Mouse (Mus musculus): ENCODE data around the gene Cuedc1. TPM values are rescaled to one million over a fixed set of nuclear protein-coding genes. Genes with fewer than 3 reads are reported as not detected.

Gene Cuedc1
- total RNA-seq, 2 experiments from 2014 or later = 23.9 to 31.7 TPM

DNA sequence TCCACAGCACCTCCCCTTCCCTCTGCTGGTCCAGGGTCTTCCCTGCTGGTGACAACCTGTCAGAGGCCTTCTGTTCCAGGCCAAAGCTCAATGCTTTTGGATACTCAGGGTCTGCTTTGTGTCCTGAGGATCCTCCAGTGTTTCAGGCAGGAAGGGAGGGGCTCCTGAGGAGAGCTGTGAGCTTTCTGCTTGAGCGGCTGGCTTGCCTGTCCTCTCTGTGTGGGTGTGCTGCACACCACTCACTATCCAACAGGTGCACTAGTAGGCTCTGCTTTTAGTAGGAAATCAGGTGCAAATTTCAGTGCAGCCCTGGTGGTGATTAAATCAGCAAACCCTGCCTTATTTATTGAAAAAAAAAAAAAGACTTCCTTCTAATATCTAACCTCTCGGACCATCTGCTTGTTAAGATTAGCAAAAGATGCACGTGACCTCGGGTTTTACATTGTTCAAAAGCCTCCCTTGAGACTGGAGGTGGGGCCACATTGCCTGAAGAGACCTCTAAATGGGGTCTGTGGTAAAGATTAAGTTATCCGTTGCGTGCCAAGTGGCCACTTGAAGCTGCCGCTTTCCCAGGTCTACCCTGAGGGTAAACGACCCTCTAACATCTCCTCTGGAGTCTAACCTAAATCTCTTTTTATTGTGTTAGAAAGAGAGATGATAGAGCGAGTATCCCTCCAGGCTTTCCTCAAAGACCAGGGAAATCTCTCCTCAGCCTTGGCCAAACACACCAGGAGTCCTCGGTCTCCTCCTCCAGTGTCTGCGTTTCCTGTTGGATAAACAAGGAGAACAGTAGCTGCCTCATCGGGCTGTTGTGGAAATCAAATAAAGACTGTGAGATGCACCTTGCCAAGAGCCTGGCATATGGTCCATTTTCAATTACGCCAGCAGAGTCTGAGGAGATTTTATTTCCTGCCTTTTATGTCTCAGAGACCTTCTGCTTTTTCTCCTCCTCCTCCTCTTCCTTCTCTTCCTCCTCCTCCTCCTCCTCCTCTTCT, 42.5 kb downstream of the Cuedc1 start:
- intact Hi-C loops (cut with DNase I) = no loop called here
- no peak for DNase-seq (ENCODE audit: low spot score in 2 of 2)

DNA sequence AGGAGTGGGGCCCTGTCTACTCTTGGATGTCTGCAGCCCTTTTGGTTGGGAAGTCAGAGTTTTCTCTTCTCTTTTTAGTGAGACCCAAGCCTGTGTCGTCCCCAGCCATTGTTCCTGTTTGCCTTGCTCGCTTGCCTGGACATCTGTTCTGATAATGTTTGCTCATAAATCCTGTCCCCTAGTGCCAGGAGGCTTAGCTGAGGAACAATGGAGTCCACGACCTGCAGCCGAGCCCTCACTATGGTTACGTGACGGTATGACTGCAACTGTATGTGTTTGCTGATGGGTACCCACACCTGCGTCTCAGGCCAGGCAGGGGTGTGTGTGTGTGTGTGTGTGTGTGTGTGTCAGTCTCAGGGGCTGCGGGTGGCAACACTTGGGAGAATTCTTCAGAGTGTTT, 44.5 kb downstream of the Cuedc1 start:
- intact Hi-C loops (cut with DNase I) = no loop called here
- no peak for DNase-seq (ENCODE audit: low spot score in 2 of 2)

DNA sequence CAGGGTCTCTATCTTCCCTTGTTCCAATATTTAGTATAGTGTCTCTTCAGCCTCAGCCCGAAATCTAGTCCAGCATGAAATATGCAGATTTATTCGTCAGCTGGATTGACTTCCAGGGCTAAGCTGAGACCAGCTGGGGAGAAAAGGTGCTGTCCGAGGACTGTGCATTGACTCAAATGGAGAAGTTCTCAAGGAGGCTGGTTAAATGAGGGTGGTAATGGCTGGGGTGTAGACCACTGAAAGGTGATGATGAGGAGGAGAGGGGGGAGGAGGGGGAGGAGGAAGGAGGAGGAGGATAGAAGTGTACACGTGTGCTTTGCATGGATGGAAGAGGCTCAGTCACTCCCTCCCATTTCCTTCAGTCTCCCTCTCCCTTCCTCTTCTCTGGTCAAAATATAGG, 46.2 kb downstream of the Cuedc1 start:
- DNase-seq (ENCODE audit: low spot score in 2 of 2) = no peak
- intact Hi-C loops (cut with DNase I) = no loop called here

DNA sequence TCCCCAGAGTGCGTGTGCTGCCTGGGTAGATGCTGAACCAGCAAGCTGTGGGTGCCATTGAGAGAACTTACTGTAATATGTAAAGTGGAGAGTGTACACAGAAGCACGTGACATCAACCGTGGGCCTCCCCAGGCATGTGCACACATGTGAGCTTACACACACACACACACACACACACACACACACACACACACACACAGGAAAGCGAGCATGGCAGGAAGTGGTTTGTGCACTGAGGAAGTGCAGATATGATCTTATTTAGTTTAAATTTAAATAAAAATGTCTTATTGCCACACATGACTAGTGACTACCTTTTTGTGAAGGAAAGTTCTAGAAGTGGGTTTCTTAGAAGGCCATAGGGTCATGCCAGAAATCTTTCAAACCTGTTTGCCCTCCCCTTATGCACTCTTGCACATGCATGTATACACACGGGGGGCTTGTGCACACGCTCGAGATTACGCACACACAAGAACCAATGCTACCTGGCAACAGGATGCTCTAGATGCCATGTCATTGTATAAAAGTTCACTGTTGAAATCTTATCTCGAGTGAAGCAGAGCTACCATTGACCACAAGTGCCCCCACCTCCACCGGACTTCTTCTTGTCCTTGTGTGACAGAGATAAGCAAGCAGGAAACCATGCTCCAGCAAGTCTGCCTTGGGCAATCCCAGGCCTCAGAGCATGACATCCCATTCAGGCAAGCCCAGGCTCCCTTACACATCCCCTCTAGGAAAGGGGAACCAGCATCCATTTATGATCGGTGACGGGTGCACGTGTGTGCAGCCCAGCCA, 47.6 kb downstream of the Cuedc1 start:
- intact Hi-C loops (cut with DNase I) = no loop called here

DNA sequence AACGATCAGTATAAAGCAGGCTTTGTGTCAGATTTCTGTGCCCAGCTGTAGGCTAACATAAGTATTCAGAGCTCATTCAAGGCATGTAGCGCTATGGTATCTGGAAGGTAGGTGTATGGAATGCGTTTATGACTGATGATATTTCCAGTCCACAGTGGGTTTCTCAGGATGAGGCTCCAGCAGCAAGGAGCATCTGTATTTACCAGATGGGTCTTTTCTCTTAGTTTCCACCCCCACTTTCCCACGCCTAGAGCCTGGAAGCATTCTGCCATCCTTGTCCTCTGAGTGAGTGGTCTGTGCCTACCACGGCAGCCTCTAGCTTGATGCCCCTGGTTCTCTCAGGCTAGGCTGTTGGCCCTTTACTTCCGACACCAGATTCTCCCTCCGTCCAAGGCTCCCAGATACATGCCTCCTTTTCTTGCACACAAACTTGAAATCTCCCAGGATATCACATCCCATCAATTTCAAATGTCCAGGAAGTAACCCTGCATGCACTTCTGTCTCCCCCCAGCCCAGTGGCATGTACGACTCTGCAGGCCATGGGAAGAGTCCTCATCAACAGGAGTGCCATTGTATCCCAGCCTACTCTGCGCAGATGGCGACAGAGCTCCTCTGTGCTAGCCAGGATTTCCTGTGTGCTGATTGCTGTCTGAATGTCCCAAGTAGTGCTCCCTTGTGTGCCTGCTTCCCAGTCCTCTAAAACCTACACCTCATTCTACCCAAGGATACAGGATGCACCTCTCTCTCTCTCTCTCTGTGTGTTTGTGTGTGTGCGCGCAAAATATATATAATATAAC, 48.6 kb downstream of the Cuedc1 start:
- DNase-seq (ENCODE audit: low spot score in 2 of 2) = peak in 1 of 2 experiments; percentile 29
- intact Hi-C loops (cut with DNase I) = no loop called here

More for the DNA sequence above, 47.6 kb downstream of the Cuedc1 start:
- DNase-seq (ENCODE audit: low spot score in 2 of 2) = no peak

DNA sequence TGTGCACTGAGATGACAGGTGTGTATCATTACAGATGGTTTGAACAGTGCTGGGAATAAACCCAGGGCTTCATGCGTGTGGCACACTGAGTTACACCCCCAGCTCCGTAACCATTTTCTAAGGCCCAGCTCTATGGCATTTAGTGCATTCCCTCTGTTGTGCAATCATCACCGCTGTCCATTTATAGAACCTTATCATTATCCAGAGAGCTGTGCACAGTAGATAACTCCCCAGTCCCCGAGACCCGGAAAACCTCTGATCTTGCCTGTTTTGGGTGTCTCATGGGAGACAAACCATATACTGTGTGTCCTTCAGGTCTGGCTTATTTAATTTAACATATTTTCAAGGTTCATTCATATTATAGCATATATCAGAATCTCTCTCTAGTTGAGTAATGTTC, 49.5 kb downstream of the Cuedc1 start:
- intact Hi-C loops (cut with DNase I) = no loop called here
- no peak for DNase-seq (ENCODE audit: low spot score in 2 of 2)

DNA sequence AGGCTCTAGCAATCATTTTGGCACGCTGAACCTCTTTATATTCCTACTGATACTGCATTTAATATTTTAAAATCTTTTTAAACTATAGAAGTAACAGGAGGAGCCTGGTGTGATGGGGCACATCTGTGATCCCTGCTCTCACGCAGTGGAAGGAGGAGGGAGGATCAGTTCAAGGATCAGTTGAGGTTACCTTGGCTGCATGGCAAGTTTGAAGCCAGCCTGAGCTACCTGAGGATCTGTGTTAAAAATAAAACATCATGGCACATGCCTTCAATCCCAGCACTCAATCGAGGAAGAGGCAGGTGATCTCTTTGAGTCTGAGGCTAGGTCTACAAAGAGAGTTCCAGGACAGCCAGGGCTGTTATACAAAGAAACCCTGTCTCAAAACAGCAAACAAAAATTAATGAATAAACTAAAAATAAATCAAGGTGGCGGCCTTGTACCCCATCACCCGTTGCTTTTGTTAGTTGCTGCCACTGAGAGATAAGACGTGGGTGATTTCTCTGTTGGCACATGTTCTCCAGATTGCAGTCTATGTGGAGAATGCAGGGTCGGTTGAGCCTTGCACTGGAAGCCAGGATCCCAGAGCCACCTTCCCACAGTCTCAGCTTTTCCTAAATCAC, 50.3 kb downstream of the Cuedc1 start:
- intact Hi-C loops (cut with DNase I) = no loop called here
- DNase-seq (ENCODE audit: low spot score in 2 of 2) = no peak

DNA sequence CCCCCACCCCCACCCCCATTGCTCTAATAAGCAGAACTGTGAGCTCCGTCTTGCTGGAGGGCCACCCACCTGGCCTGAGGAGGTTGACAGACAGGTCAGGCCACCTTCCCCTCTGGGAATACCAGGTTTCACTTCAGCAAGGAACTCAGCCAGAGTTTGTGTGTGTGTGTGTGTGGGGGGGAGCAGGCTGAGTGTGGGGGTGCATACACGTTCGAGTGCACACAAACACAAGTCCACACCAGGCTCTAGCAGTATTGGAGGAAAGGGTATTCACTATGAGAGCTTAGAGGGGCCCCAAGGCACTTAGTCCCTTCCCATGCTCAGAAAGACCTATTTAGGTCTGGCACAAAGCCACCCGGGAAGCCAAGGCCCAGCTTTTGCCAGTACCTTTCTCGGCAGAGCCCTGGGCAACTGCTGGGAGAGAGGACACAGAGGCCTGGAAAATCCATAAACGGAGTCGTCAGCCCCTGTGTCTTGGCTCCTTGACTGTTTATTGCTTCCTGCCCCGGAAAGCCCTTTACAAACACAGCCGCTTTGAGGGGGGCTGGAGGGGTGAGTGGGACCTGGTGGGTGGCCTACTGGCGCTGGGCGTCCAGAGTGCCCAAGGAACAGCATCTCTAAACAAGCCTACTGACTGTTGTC, 50.9 kb downstream of the Cuedc1 start:
- intact Hi-C loops (cut with DNase I) = no loop called here
- peak in 1 of 2 experiments; percentile 20 for DNase-seq (ENCODE audit: low spot score in 2 of 2)

DNA sequence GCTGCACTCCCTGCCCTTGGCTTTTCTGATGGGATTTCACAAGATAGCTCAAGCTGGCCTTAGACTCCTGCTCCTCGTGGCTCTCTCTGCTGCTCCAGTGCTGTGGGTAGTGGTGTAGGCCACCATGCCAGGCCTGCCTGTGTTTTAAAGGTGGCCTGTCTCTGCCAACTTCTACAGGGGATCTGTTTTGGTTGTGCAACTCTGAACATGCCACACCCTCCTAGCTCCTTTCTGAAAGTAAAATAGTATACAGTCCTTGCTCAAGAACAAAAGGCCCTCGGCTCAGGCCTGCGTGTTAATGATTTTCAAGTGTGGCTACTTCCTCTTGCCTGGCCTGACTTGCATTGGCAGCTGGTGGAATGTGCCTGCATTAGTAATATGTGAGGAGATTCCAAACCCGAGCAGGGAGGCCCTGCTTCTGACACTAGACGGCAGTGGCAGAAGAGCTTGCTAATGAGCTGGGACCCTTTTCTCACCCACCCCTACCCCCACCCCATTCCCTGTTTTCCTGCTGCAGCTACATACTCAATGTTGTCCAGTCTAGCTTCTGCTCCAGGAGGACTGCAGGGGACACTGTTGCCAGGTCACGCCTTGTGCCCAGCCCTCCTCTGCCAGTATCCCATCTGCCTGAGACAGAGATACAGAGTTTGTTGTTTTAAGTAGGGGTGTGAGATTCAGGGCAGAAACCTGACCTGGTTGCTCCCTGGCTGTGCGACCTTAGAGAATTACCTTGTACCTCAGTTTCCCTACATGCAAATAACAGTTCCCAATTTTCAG, 53.7 kb downstream of the Cuedc1 start:
- intact Hi-C loops (cut with DNase I) = no loop called here
- DNase-seq (ENCODE audit: low spot score in 2 of 2) = no peak

DNA sequence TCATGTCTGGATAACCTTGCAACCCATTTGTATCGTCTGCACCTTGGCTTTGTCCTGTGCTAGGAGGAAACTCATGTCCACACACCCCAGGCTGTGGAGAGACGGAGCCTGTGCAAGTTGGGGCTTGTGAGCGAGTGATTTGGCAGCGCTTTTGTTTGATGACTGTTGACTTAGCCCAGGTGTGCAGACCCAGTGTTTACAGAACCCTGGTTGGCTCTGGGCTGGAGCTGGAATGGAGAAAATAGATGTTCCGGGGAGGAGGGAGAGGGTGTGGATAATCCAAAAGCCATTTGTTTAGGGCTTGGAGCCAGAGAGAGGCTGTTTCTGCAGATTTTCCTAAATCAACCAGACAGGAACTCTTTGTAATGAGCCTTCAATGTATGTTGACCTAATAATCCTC, 56.0 kb downstream of the Cuedc1 start:
- no peak for DNase-seq (ENCODE audit: low spot score in 2 of 2)
- intact Hi-C loops (cut with DNase I) = no loop called here

DNA sequence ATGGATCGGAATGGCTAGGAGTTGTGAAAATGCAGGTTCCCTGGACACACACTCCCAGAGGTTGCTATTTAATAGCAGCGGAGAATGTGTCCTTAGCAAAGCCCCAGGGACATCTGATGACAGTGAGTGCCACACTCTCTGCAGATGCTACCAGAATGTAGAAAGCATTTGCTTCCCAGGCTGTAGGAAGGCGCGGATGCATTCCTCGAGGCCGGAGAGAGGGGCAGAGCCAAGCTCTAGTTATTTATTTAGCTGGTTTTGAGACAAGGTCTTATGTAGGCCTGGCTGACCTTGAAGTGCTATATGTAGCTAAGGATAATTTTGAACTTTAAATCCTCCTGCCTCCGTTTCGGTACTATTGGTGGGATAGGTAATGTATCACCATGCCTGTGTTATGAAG, 56.6 kb downstream of the Cuedc1 start:
- DNase-seq (ENCODE audit: low spot score in 2 of 2) = no peak
- intact Hi-C loops (cut with DNase I) = no loop called here

DNA sequence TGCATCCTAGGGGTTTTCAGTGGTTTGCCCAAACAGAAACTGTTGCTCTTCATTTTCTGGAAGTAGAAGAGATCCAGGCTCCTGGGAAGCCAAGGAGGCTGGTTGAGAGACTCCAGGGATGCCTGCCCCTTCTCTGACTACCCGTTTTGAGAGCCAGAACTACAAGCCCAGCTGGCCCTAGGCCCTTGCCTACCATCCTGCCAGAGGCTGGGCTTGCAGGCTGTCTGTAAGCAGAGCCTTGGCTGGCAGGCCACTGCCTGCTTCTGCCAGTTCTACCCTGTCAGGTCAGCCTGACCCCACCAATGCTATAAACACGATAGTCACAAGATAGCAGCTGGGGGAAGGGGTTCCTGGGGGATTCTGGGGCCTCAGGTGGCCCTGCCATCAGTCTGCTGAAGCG, 57.6 kb downstream of the Cuedc1 start:
- intact Hi-C loops (cut with DNase I) = no loop called here
- no peak for DNase-seq (ENCODE audit: low spot score in 2 of 2)

DNA sequence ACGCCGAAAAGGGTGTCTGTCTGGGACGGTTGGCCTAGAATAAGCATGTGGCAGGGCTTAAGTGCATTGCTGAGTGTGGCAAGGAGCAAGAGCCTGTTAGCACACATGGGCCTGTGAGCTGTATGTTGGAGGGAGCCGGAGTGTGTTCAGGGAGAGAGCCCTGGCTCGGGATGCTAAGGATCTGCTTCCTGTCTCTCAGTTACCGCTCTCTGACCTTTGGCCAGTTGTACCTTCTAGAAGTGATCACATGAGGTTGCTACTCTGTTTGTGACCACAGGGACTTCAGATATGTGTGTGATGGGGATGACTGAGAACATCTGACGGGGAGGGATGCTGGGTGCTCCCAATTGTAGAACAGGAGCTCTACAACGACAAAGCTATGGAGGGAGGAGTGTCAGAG, 58.1 kb downstream of the Cuedc1 start:
- no peak for DNase-seq (ENCODE audit: low spot score in 2 of 2)
- intact Hi-C loops (cut with DNase I) = loop anchor here (2.0 kb wide), 1 partner anchor 57 kb away; the partner anchor contains the start of gene Cuedc1

DNA sequence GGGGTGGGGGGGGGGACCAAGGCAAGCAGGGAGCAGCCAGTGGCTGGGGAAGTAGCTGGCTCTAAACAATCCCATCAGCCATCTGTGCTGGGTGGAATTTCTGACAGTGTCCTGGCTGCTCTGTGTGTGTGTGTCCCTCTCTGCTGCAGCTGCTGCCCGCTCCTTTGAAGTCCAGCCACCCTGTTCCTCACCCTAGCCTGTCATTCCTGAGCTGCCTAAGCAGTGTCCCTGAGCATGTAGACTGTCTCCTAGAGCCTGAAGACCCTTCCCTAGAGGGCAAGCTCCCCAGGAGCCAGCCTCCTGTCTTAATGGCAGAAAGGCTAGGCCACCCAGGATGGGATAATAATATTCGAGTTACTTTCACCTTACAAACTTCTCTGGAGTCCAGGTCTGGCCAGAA, 58.5 kb downstream of the Cuedc1 start:
- intact Hi-C loops (cut with DNase I) = loop anchor here (2.0 kb wide), 1 partner anchor 58 kb away; the partner anchor contains the start of gene Cuedc1
- no peak for DNase-seq (ENCODE audit: low spot score in 2 of 2)

DNA sequence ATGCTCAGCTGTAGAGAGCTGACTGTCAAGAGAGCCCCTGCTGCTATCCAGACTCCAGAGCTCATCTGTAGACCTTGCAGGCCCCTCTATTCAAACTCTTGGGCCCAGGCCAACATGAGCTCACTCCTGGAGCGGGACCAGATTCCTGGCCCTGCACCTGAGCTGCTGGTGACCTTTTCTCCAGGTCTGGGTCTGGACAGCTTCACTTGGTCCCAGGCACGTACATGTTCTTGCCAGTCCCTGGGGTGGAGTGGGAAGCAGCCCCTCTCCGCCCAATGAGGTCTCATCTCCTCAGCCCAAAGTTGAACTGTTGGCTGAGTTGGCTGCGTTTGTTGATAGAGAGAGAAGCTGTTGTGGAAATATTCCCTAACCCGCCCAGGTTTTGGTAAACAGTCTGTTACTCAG, 61.0 kb downstream of the Cuedc1 start:
- intact Hi-C loops (cut with DNase I) = no loop called here
- no peak for DNase-seq (ENCODE audit: low spot score in 2 of 2)

DNA sequence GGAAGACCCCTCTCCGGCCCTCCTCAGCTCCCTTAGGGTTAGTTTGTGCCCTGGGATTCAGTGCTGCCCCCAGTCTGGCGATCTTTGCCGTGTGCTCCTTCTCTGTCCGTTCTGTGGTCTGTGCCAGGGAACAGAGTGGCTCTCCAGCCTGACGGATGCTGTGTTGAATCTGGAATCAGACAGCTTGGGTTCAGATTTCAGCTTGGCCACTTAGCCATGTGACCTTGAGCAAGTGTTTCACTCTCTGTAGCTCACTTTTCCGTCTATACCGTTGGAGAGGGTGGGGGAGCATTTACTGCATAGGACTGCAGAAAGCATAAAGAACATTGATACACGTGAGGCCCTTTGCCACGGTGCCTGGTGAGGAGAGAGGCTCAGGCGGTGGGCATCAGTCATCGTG, 61.5 kb downstream of the Cuedc1 start:
- intact Hi-C loops (cut with DNase I) = no loop called here
- no peak for DNase-seq (ENCODE audit: low spot score in 2 of 2)

DNA sequence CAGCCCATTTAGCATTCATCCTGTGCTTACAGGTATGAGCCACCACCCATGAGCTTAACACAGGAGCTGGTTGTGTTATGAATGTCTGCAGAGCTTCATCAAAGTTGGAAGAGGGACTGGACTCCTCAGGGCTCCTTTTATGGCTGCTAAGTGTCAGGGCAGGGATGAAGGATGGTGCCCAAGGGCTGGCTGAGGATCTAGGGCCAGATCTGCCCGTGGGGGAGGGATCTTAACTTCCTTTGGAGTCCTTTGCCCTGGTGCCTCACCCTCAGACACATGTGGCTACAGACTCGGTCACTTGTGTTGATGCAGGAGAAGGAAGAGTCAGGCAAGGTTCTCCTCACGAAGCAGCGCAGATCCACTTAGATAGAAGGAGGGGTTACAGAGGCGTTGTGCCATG, 62.5 kb downstream of the Cuedc1 start:
- intact Hi-C loops (cut with DNase I) = loop anchor here (5.0 kb wide), 1 partner anchor 43 kb away; no protein-coding TSS in a partner anchor
- no peak for DNase-seq (ENCODE audit: low spot score in 2 of 2)

DNA sequence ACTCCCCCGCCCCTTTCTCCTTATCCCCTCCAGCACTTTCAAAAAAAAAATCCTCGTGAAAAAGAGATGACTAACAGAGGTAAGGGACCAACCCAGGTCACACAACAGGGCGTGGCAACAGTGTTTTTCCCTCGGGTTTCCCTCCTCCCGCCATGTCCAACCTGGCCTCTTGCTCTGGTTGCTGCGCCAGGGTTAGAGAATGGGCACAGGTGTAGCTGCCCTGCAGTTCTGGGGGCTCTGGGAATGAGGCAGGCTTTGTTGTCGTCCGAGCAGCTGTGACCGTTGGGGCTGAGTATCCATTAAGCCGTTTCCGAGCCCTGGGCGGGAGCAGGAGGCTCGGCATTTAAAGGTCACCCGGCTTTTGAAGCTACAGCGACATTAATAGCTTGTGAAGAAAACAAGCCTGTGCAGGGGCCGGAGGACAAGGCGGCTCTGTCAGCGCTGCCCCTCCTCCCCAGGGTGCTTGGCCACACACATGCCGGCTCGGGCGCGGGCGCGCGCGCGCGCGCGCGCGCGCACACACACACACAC, 63.3 kb downstream of the Cuedc1 start:
- peak; percentile 40 to 51 for DNase-seq (ENCODE audit: low spot score in 2 of 2)
- intact Hi-C loops (cut with DNase I) = loop anchor here (5.0 kb wide), 1 partner anchor 44 kb away; no protein-coding TSS in a partner anchor

Measured in left cerebral cortex, postnatal 36 days (tissue).